Mouse (Mus musculus) Patski (cell line): Measurements from ENCODE around the gene Trh. TPM values are rescaled to one million over a fixed set of nuclear protein-coding genes. Genes with fewer than 3 reads are reported as not detected.
A peak's percentile ranks its signal among the peaks of the same experiment; 100 is the strongest.

Experiments
- ATAC-seq: fragments of 100-300 bp; one replicate; pipeline ENCODE4 v1.8.0; 2021
- CTCF ChIA-PET: fragments of 350-600 bp; sonication (Branson Sonifier 250); formaldehyde crosslinking; loops from one replicate; lab custom pipeline; 2022; ENCODE audit warnings: inconsistent platforms; lab: Charles Lee
- POLR2A ChIA-PET: fragments of 350-600 bp; sonication (Branson Sonifier 250); formaldehyde crosslinking; loops from one replicate; lab custom pipeline; 2022; ENCODE audit warnings: antibody characterized with exemption, inconsistent platforms; lab: Charles Lee
- DNase-seq: peaks from one replicate; pipeline ENCODE4 v3.0.0-alpha.2; 2011; ENCODE audit warnings: low read depth, low spot score
- H3K27me3 ChIP-seq: fragments of 371-371 bp; one replicate; pipeline ENCODE4 v1.5.1; 2021
- CTCF ChIP-seq: fragments of 100-300 bp; IDR thresholded peaks from one replicate; pipeline ENCODE4 v1.5.1; 2021
- in situ Hi-C: fragments of 300-500 bp; cut with MboI; formaldehyde crosslinking; loops from 3 replicates; pipeline ENCODE4 v1.11.1; 2018; ENCODE audit warnings: low pct_unique_long_range_greater_than_20kb, mixed read lengths
- polyA plus RNA-seq: library from polyadenylated mRNA; unstranded; gene quantifications from one replicate; pipeline ENCODE4 v1.2.3, GENCODE M21; 2021

Trh gene
- polyA plus RNA-seq, 1 experiment from 2014 or later = not detected

GRCm38 (mm10) chr6:92229103-92229502 lies 15.3 kb downstream of the Trh start:
- TF ChIP-seq CTCF = no peak
- H3K27me3 ChIP-seq = peaks cover 14% of the 10 kb centered on the region
- in situ Hi-C loops = no loop called here
- ATAC-seq (no peak), DNase-seq (no peak)
- POLR2A ChIA-PET = no interaction called here
- CTCF ChIA-PET = interaction anchor here (1.2 to 1.8 kb wide), 3 partner anchors 10 to 40 kb away, joined by 3 to 6 read pairs (median 4); no protein-coding TSS in a partner anchor

- ChIA-PET POLR2A (no interaction called here), CTCF (no interaction called here)
- H3K27me3 ChIP-seq = peaks cover 19% of the 10 kb centered on the region
- no peak for DNase-seq
- no peak for TF ChIP-seq CTCF
- in situ Hi-C loops = no loop called here
- ATAC-seq = no peak
Observed at GRCm38 (mm10) chr6:92224981-92225380, 19.5 kb downstream of the Trh start.

- ATAC-seq (no peak), DNase-seq (no peak)
- TF ChIP-seq CTCF = no peak
- ChIA-PET CTCF (interaction anchor here (1.0 to 1.2 kb wide), 2 partner anchors 18 to 47 kb away, joined by 3 to 4 read pairs; no protein-coding TSS in a partner anchor), POLR2A (no interaction called here)
- peaks cover 19% of the 10 kb centered on the region for H3K27me3 ChIP-seq
- in situ Hi-C loops = no loop called here
Observed at GRCm38 (mm10) chr6:92222021-92222420, 22.4 kb downstream of the Trh start.

GRCm38 (mm10) chr6:92221604-92222003 lies 22.8 kb downstream of the Trh start:
- no peak for DNase-seq

GRCm38 (mm10) chr6:92219445-92219844 lies 25.0 kb downstream of the Trh start:
- H3K27me3 ChIP-seq = peaks cover 8% of the 10 kb centered on the region
- in situ Hi-C loops = loop anchor here (5.0 kb wide), 1 partner anchor 53 kb away; no protein-coding TSS in a partner anchor
- POLR2A ChIA-PET = no interaction called here
- DNase-seq = no peak
- ATAC-seq = no peak
- TF ChIP-seq CTCF = peak; percentile 82
- CTCF ChIA-PET = interaction anchor here (0.5 to 4.4 kb wide), 7 partner anchors 9 to 50 kb away, joined by 3 to 35 read pairs (median 3); no protein-coding TSS in a partner anchor

More at GRCm38 (mm10) chr6:92221604-92222003, 22.8 kb downstream of the Trh start:
- CTCF ChIA-PET = interaction anchor here (1.0 to 4.4 kb wide), 3 partner anchors 18 to 48 kb away, joined by 3 to 35 read pairs (median 4); no protein-coding TSS in a partner anchor
- no peak for ATAC-seq
- H3K27me3 ChIP-seq = peaks cover 19% of the 10 kb centered on the region
- POLR2A ChIA-PET = no interaction called here
- in situ Hi-C loops = no loop called here
- no peak for TF ChIP-seq CTCF

GRCm38 (mm10) chr6:92214773-92215449 lies 29.5 kb downstream of the Trh start, which contains the start of gene Rbsn:
Gene Rbsn (minus strand): TSS chr6:92214925.
- H3K27me3 ChIP-seq = no peaks in the 10 kb centered on the region
- DNase-seq (peak; percentile 60), ATAC-seq (peak; percentile 88)
- in situ Hi-C loops = loop anchor here (5.0 kb wide), 1 partner anchor 57 kb away; no protein-coding TSS in a partner anchor
- TF ChIP-seq CTCF = no peak
- POLR2A ChIA-PET = no interaction called here
- CTCF ChIA-PET = no interaction called here

- H3K27me3 ChIP-seq = no peaks in the 10 kb centered on the region
- ChIA-PET CTCF (no interaction called here), POLR2A (no interaction called here)
- TF ChIP-seq CTCF = no peak
- peak; percentile 49 for ATAC-seq
- no peak for DNase-seq
- in situ Hi-C loops = no loop called here
Observed at GRCm38 (mm10) chr6:92214055-92214772, 30.2 kb downstream of the Trh start.

- no peak for TF ChIP-seq CTCF
- DNase-seq = no peak
- ChIA-PET CTCF (interaction anchor here (1.6 kb wide), 1 partner anchor 11 kb away, joined by 3 read pairs; no protein-coding TSS in a partner anchor), POLR2A (no interaction called here)
- in situ Hi-C loops = no loop called here
- no peak for ATAC-seq
- H3K27me3 ChIP-seq = no peaks in the 10 kb centered on the region
Observed at GRCm38 (mm10) chr6:92199414-92199813, 45.0 kb downstream of the Trh start.

Other genes starting within 250 kb of the Trh start
- 31.5 TPM for gene Nr2c2, start 153.3 kb downstream of the Trh start, polyA plus RNA-seq
- gene Mrps25, start 60.6 kb downstream of the Trh start, polyA plus RNA-seq = 92.5 TPM
- 21.7 TPM for gene Rbsn, start 29.7 kb downstream of the Trh start, polyA plus RNA-seq